Mouse (Mus musculus): ENCODE measurements around the gene Ptgfrn.

Gene Ptgfrn

GRCm38 (mm10) chr3:101078344-101078743, 31.7 kb downstream of the Ptgfrn start:
- DNase-seq (ENCODE audit: low spot score), result peak; percentile 69

- no peak for DNase-seq (ENCODE audit: low spot score)
Observed at GRCm38 (mm10) chr3:101077710-101078100, 32.4 kb downstream of the Ptgfrn start.

- peak; percentile 42 for DNase-seq (ENCODE audit: low spot score)
Observed at GRCm38 (mm10) chr3:101076966-101077709, 32.9 kb downstream of the Ptgfrn start.

GRCm38 (mm10) chr3:101075866-101076265, 34.2 kb downstream of the Ptgfrn start:
- DNase-seq (ENCODE audit: low spot score), result no peak

DNA sequence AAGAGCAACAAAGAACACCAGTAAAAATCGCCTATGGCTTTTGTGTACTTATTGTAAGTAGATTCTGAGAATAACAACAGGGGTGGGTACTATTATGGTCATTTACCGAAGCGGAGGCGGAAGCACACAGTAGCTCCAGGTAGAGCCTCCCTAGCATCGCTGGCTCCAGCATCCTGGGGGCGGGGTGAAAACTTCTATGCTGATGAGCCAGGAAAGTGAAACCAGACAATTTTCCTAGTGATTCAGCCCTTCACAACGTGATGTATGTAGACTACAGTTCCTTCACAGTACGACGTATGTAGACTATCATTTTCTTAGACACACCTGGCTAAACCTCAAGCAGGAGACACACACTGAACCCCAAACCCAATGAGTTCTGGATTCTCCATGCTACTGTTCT, 36.7 kb downstream of the Ptgfrn start:
- no peak for DNase-seq (ENCODE audit: low spot score)

GRCm38 (mm10) chr3:101072506-101073215, 37.4 kb downstream of the Ptgfrn start:
- DNase-seq (ENCODE audit: low spot score), result no peak

DNA sequence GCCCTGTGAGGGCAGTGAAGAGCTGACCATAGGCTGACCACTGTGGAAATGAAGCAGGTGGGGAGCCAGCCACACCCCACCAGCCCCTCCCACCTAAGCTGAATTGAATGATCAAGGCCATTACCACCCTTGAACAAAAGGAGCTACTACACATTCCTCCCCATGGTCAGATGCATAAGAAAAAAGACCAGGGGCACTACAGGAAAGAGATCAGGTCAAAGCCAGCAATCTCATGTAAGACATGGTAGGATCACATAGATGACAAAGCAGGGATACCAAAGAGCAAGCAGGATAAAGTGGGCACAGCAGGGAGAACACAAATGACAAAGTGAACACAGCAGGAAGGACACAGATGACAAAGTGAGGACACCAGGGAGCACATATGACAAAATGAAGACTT, 38.5 kb downstream of the Ptgfrn start:
- no peak for DNase-seq (ENCODE audit: low spot score)

GRCm38 (mm10) chr3:101070796-101071235, 39.3 kb downstream of the Ptgfrn start:
- no peak for DNase-seq (ENCODE audit: low spot score)

GRCm38 (mm10) chr3:101070230-101070795, 39.8 kb downstream of the Ptgfrn start:
- DNase-seq (ENCODE audit: low spot score), result peak; percentile 82

DNA sequence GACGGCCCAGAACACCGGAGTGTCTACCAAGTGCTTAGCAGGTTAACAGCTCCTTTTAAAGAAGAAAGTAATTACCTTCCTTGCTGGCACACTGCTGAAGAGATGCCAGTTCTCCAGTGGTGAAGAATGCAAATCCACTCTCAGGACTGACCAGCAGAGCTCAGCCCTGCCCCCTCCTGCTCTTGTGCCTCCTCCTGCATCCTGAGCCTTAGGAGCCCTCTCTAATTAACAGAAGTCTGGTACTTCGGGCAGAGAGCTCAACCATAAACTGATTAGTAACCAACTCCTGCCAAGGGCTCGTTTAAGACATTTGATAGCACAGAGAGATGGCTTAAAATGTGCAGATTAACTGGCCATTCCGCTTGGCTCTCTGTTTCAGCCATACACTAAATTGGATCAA, 41.4 kb downstream of the Ptgfrn start:
- no peak for DNase-seq (ENCODE audit: low spot score)

- DNase-seq (ENCODE audit: low spot score), result no peak
Observed at GRCm38 (mm10) chr3:101066175-101066574, 43.9 kb downstream of the Ptgfrn start.

- DNase-seq (ENCODE audit: low spot score), result no peak
Observed at GRCm38 (mm10) chr3:101061865-101062585, 48.1 kb downstream of the Ptgfrn start.

- no peak for DNase-seq (ENCODE audit: low spot score)
Observed at GRCm38 (mm10) chr3:101059214-101059613, 50.9 kb downstream of the Ptgfrn start.

DNA sequence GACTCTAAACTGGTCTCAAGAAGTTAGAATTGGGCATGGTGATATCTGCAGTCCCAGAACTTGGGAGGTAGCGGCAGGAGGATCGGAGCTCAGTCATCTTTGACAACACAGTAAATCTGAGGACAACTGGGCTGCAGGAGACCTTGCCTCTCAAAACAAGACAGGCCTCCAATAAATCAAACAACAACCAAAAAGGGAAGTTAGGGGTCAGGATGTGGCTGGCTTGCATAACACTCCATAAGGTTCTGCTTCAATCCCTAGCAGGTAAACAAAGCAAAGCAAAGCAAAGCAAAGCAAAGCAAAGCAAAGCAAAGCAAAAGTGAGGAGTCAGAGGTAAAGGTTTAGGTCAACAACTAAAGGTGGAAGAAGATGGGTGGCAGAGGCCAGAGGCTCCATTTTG, 51.9 kb downstream of the Ptgfrn start:
- DNase-seq (ENCODE audit: low spot score), result no peak

GRCm38 (mm10) chr3:101055216-101055615, 54.9 kb downstream of the Ptgfrn start:
- no peak for DNase-seq (ENCODE audit: low spot score)

- no peak for DNase-seq (ENCODE audit: low spot score)
Observed at GRCm38 (mm10) chr3:101051601-101052000, 58.5 kb downstream of the Ptgfrn start.

DNA sequence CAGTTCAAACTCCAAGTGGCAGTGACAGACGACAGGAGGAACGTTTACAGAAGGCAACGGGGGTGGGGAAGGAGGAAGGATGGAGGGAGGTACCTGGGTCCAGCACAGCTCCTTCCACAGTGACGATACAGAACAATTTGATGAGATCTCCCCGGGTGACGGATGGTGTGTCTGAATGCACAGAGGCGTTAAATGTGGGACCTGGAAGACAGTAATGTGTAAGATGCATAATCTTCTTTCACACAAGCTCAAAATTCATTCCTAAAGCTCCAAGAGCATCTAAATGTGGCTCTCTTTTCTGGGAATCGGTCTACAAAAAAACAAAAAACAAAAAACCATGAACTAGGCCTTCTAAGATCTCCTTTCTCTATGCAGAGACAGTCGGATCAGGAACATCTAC, 60.1 kb downstream of the Ptgfrn start:
- no peak for DNase-seq (ENCODE audit: low spot score)

DNA sequence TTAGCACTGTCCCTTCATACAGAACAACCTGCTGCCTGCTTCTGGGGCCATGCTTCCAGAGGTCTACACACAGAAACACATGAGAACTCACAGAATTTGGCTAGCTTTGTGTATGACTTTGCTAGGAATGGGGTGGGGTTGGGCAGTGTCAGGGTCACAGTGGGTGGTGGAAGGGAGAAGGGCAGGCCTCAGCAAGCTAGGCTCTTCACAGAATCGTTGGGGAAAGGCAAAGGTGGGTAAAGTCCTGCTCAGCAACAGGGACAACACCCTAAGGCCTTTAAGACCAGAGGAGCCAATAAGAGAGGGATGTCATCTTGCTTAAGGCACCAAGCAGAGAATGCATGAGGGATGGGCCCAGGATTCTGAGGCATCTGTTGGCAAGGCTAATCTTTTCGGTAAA, 61.3 kb downstream of the Ptgfrn start:
- peak; percentile 23 for DNase-seq (ENCODE audit: low spot score)

DNA sequence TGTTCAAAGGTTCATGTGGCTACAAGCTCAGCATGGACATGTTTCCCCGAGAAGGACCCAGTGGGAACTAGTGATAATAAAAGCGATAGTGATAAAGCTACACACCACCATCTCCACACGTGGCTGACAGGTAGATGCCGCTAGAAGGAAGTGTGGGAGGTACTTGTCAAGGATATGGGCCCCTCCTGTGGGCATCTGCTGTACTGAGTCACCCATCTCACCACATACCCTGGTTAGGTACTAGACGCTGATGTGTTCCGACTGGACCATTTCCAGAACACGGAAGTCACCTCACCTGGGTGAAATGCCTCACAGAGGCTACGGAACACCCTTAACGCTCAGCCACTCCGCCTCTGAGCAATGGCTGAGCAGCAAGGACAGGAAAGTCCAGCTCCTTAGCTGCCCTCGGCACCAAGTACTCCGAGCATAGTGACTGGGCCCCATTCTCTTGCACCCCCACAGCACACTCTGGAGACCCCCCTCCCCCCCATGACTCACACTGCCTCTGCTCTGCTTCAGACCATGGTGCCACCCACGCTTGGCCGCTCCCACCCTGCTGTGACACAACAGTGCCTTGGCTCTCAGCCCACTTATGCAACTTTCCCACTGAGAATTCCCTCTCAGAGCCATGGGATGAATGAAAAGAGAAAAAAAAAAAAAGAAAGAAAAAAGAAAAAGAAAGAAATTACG, 62.3 kb downstream of the Ptgfrn start:
- DNase-seq (ENCODE audit: low spot score), result peak; percentile 84

- DNase-seq (ENCODE audit: low spot score), result peak; percentile 47
Observed at GRCm38 (mm10) chr3:101045431-101045830, 64.6 kb downstream of the Ptgfrn start.

GRCm38 (mm10) chr3:101044686-101045085, 65.4 kb downstream of the Ptgfrn start:
- DNase-seq (ENCODE audit: low spot score), result peak; percentile 31

DNA sequence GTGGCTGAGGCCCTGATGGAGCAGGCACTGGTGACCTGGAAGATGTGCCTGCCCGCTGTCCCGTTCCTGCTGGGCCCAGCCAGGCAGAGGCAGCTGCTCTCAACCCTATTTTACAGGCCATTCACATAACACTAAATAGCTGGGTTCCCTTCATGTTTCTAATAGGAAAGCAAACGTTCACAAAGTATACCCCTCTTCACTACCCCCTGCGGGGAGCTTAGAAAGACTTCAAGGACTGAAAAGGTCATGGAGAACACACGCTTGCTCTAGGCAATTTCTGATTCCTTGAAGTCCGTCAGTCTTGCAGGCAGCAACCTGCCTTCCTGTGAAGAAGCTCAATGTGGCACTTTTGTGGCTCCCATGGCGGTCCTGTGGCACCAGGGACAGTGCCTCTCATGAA, 68.1 kb downstream of the Ptgfrn start:
- DNase-seq (ENCODE audit: low spot score), result no peak
